Mouse (Mus musculus): ENCODE results near the gene Bcat1. TPM values are rescaled to one million over a fixed set of nuclear protein-coding genes. Genes with fewer than 3 reads are reported as not detected.
A peak's percentile ranks its signal among the peaks of the same experiment; 100 is the strongest.

The Bcat1 gene
- total RNA-seq, 2 experiments from 2014 or later = 0.46 to 1.1 TPM

GRCm38 (mm10) chr6:145055277-145055858 lies 20.6 kb downstream of the Bcat1 start:
- DNase-seq = no peak

GRCm38 (mm10) chr6:145052669-145053068 lies 23.3 kb downstream of the Bcat1 start:
- DNase-seq = no peak

- no peak for DNase-seq
Observed at GRCm38 (mm10) chr6:145050899-145051298, 25.1 kb downstream of the Bcat1 start.

GRCm38 (mm10) chr6:145048131-145048997 lies 27.6 kb downstream of the Bcat1 start:
- DNase-seq = no peak

- peak in 1 of 2 experiments; percentile 9 for DNase-seq
Observed at GRCm38 (mm10) chr6:145047445-145047857, 28.5 kb downstream of the Bcat1 start.

GRCm38 (mm10) chr6:145046266-145046890 lies 29.6 kb downstream of the Bcat1 start:
- DNase-seq = no peak

- no peak for DNase-seq
Observed at GRCm38 (mm10) chr6:145044916-145045574, 30.9 kb downstream of the Bcat1 start.

GRCm38 (mm10) chr6:145040732-145041131 lies 35.3 kb downstream of the Bcat1 start:
- no peak for DNase-seq

GRCm38 (mm10) chr6:145037626-145038025 lies 38.4 kb downstream of the Bcat1 start:
- no peak for DNase-seq

- DNase-seq = no peak
Observed at GRCm38 (mm10) chr6:145035412-145035811, 40.6 kb downstream of the Bcat1 start.

- DNase-seq = no peak
Observed at GRCm38 (mm10) chr6:145030587-145030986, 45.4 kb downstream of the Bcat1 start.

- no peak for DNase-seq
Observed at GRCm38 (mm10) chr6:145023990-145024389, 52.0 kb downstream of the Bcat1 start.

GRCm38 (mm10) chr6:145022966-145023725 lies 52.8 kb downstream of the Bcat1 start:
- DNase-seq = peak in 1 of 2 experiments; percentile 24

- no peak for DNase-seq
Observed at GRCm38 (mm10) chr6:145022349-145022748, 53.6 kb downstream of the Bcat1 start.

GRCm38 (mm10) chr6:145020553-145020952 lies 55.4 kb downstream of the Bcat1 start:
- DNase-seq = no peak

- no peak for DNase-seq
Observed at GRCm38 (mm10) chr6:145018295-145018694, 57.7 kb downstream of the Bcat1 start.

- no peak for DNase-seq
Observed at GRCm38 (mm10) chr6:145017508-145017907, 58.5 kb downstream of the Bcat1 start.

- no peak for DNase-seq
Observed at GRCm38 (mm10) chr6:145016639-145017038, 59.3 kb downstream of the Bcat1 start.

GRCm38 (mm10) chr6:145014944-145015343 lies 61.0 kb downstream of the Bcat1 start:
- no peak for DNase-seq

GRCm38 (mm10) chr6:145012699-145013098 lies 63.3 kb downstream of the Bcat1 start:
- DNase-seq = peak in 1 of 2 experiments; percentile 35

GRCm38 (mm10) chr6:145011141-145011540 lies 64.8 kb downstream of the Bcat1 start:
- DNase-seq = no peak
